Mouse (Mus musculus): ENCODE measurements at regions not wholly inside any gene's neighbourhood (a gene's known extent, or its start where the extent isn't known, plus 50 kb on each side); places are given as distances from the start of the nearest gene placed in this dataset.

GRCm38 (mm10) chr7:129742657-129743056 is 151.0 kb downstream of the Wdr11 start:
- TF ChIP-seq CTCF (IDR thresholded peaks at IDR 0.05; ENCODE audit: borderline replicate concordance, insufficient read depth, low read length) (no peak), POLR2A (IDR thresholded peaks at IDR 0.05; ENCODE audit: low read depth, low read length) (no peak)

All from embryonic fibroblast, embryonic 13.5 days (primary cell).